Mouse (Mus musculus): ENCODE data around the gene Dock10. TPM values are rescaled to one million over a fixed set of nuclear protein-coding genes. Genes with fewer than 3 reads are reported as not detected.
"Not testable (repeated sequence)": the region's sequence is repeated elsewhere in the genome, so short reads cannot be mapped to it uniquely, and the experiment has no call there.

Dock10 gene
- polyA plus RNA-seq, 2 experiments: 3.5 to 3.6 TPM

GRCm38 (mm10) chr1:80756824-80757649, 1.3 kb downstream of the Dock10 start:
- peak overlapping the region; percentile 49 to 51; a peak in 3 of 4 replicates for H3K4me3 ChIP-seq (ENCODE audit: insufficient read depth in 1 of 2, low read depth in 2 of 2, low read length in 2 of 2)
- peaks cover 11% of the 10 kb centered on the region; the same call in 1 of the 2 replicates for H3K27me3 ChIP-seq (ENCODE audit: control insufficient read depth, insufficient read depth, low read length)
- no peaks in the 10 kb centered on the region for H3K9me3 ChIP-seq (ENCODE audit: control insufficient read depth, low read length)
- ATAC-seq (ENCODE audit: insufficient read depth) (peak; percentile 51; the same call in 1 of the 2 replicates), DNase-seq (ENCODE audit: low read depth in 3 of 3, low spot score in 3 of 3) (no peak)
- no peak overlapping the region for H3K9ac ChIP-seq (replicated peaks)
- H3K4me1 ChIP-seq (replicated peaks; ENCODE audit: control insufficient read depth in 2 of 2, insufficient read depth in 2 of 2, low read length in 1 of 2): no peaks in the 10 kb centered on the region; a peak in 2 of 4 replicates
- H3K27ac ChIP-seq: no peak overlapping the region
- WGBS (ENCODE audit: insufficient replicate concordance): 1% methylated on average over 14 of the region's 14 CpGs
- peak overlapping the region; percentile 55 for H3K4me2 ChIP-seq (ENCODE audit: low read depth)
- peak; percentile 43 for TF ChIP-seq EP300 (IDR thresholded peaks at IDR 0.05; ENCODE audit: low read depth)
- TF ChIP-seq CTCF (IDR thresholded peaks at IDR 0.05; ENCODE audit: low read depth): no peak
- H3K36me3 ChIP-seq (replicated peaks; ENCODE audit: control insufficient read depth, insufficient read depth, low read depth): no peaks in the 10 kb centered on the region

GRCm38 (mm10) chr1:80756060-80756439, 2.3 kb downstream of the Dock10 start:
- no peak for DNase-seq (ENCODE audit: low read depth in 3 of 3, low spot score in 3 of 3)
- TF ChIP-seq CTCF (IDR thresholded peaks at IDR 0.05; ENCODE audit: low read depth): no peak
- no peak for TF ChIP-seq EP300 (IDR thresholded peaks at IDR 0.05; ENCODE audit: low read depth)

DNA sequence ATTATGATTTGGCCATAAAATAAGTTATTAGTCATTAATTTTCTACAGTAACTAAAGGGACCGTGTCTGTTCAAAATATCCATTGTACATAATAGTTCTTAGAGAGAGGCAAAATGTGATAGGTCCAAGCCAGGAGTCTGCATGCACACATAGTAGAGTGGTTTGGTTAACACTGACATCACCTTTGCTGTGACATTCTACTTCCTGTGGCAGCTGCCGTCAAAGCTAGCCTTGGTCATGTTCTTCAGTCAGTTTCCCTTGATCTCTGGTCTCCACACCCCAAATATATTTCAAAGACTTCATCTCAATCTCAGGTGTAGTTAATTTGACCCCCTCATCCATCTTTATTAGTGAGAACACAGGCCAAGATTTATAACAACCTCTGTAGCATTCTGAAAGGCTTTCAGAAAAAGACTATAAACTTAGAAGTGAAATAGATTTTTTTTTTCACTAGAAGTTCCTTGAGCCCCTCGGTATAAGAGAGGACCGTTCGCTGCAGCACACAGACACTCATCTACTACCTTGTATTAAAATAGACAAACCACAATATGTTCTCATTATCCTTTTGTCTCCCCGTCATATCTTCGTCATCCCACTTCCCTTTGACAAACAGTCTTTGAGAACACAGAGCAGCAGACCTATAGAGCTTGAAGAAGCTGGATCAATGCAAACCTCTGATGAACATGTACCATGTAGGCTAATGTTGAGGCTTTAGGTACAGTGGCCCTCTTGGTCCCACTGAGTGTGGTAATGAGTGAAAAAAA, 2.8 kb downstream of the Dock10 start:
- H3K4me3 ChIP-seq (ENCODE audit: insufficient read depth in 1 of 2, low read depth in 2 of 2, low read length in 2 of 2): no peak overlapping the region

More at GRCm38 (mm10) chr1:80756060-80756439, 2.3 kb downstream of the Dock10 start:
- no peak for ATAC-seq (ENCODE audit: insufficient read depth)
- 15% methylated on average over 2 of the region's 2 CpGs for WGBS (ENCODE audit: insufficient replicate concordance)
- no peaks in the 10 kb centered on the region for H3K36me3 ChIP-seq (replicated peaks; ENCODE audit: control insufficient read depth, insufficient read depth, low read depth)
- H3K4me1 ChIP-seq (replicated peaks; ENCODE audit: control insufficient read depth in 2 of 2, insufficient read depth in 2 of 2, low read length in 1 of 2): no peaks in the 10 kb centered on the region; a peak in 2 of 4 replicates
- H3K9me3 ChIP-seq (ENCODE audit: control insufficient read depth, low read length): no peaks in the 10 kb centered on the region
- no peak overlapping the region for H3K9ac ChIP-seq (replicated peaks)
- H3K4me3 ChIP-seq (ENCODE audit: insufficient read depth in 1 of 2, low read depth in 2 of 2, low read length in 2 of 2): no peak overlapping the region
- H3K4me2 ChIP-seq (ENCODE audit: low read depth): no peak overlapping the region
- no peak overlapping the region for H3K27ac ChIP-seq
- peaks cover 11% of the 10 kb centered on the region; the same call in 1 of the 2 replicates for H3K27me3 ChIP-seq (ENCODE audit: control insufficient read depth, insufficient read depth, low read length)

DNA sequence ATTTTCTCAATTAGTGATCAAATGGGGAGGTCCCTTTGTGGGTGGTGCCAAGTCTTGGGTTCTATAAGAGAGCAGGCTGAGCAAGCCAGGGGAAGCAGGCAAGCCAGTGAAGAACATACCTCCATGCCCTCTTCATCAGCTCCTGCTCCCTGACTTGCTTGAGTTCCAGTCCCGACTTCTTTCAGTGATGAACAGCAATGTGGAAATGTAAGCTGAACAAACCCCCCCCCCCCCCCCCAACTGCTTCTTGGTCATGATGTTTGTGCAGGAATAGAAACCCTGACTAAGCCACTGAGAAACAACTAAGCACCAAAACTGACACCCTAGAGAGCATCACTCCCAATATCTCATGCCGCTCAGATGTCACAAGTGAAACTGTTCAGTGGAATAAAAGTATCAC, 9.2 kb downstream of the Dock10 start:
- H3K9me3 ChIP-seq (ENCODE audit: control insufficient read depth, low read length); H3K4me3 ChIP-seq (ENCODE audit: insufficient read depth in 1 of 2, low read depth in 2 of 2, low read length in 2 of 2); H3K9ac ChIP-seq (replicated peaks); ATAC-seq (ENCODE audit: insufficient read depth); H3K4me2 ChIP-seq (ENCODE audit: low read depth); H3K27me3 ChIP-seq (ENCODE audit: control insufficient read depth, insufficient read depth, low read length); H3K27ac ChIP-seq; H3K36me3 ChIP-seq (replicated peaks; ENCODE audit: control insufficient read depth, insufficient read depth, low read depth); DNase-seq (ENCODE audit: low read depth in 3 of 3, low spot score in 3 of 3); H3K4me1 ChIP-seq (replicated peaks; ENCODE audit: control insufficient read depth in 2 of 2, insufficient read depth in 2 of 2, low read length in 1 of 2): not testable (repeated sequence)
- 74% methylated on average over 2 of the region's 2 CpGs for WGBS (ENCODE audit: insufficient replicate concordance)

More for the DNA sequence above, 2.8 kb downstream of the Dock10 start:
- no peak overlapping the region for H3K9ac ChIP-seq (replicated peaks)
- H3K4me1 ChIP-seq (replicated peaks; ENCODE audit: control insufficient read depth in 2 of 2, insufficient read depth in 2 of 2, low read length in 1 of 2): no peaks in the 10 kb centered on the region; a peak in 2 of 4 replicates
- no peak overlapping the region for H3K27ac ChIP-seq
- 33% methylated on average over 7 of the region's 7 CpGs for WGBS (ENCODE audit: insufficient replicate concordance)
- no peak overlapping the region for H3K4me2 ChIP-seq (ENCODE audit: low read depth)
- H3K9me3 ChIP-seq (ENCODE audit: control insufficient read depth, low read length): no peaks in the 10 kb centered on the region
- DNase-seq (ENCODE audit: low read depth in 3 of 3, low spot score in 3 of 3) (no peak), ATAC-seq (ENCODE audit: insufficient read depth) (no peak)
- H3K27me3 ChIP-seq (ENCODE audit: control insufficient read depth, insufficient read depth, low read length): peaks cover 11% of the 10 kb centered on the region; the same call in 1 of the 2 replicates
- no peak for TF ChIP-seq EP300 (IDR thresholded peaks at IDR 0.05; ENCODE audit: low read depth)
- TF ChIP-seq CTCF (IDR thresholded peaks at IDR 0.05; ENCODE audit: low read depth): no peak
- H3K36me3 ChIP-seq (replicated peaks; ENCODE audit: control insufficient read depth, insufficient read depth, low read depth): no peaks in the 10 kb centered on the region
